Mouse (Mus musculus) forelimb bud, embryonic 11.5 days (tissue): ENCODE data around the gene Tab1.
A peak's percentile ranks its signal among the peaks of the same experiment; 100 is the strongest.

Source experiments
- DNase-seq: peaks from one replicate; pipeline ENCODE4 v3.0.0-alpha.2; 2012; ENCODE audit warnings: low read depth, low spot score

Tab1 gene

DNA sequence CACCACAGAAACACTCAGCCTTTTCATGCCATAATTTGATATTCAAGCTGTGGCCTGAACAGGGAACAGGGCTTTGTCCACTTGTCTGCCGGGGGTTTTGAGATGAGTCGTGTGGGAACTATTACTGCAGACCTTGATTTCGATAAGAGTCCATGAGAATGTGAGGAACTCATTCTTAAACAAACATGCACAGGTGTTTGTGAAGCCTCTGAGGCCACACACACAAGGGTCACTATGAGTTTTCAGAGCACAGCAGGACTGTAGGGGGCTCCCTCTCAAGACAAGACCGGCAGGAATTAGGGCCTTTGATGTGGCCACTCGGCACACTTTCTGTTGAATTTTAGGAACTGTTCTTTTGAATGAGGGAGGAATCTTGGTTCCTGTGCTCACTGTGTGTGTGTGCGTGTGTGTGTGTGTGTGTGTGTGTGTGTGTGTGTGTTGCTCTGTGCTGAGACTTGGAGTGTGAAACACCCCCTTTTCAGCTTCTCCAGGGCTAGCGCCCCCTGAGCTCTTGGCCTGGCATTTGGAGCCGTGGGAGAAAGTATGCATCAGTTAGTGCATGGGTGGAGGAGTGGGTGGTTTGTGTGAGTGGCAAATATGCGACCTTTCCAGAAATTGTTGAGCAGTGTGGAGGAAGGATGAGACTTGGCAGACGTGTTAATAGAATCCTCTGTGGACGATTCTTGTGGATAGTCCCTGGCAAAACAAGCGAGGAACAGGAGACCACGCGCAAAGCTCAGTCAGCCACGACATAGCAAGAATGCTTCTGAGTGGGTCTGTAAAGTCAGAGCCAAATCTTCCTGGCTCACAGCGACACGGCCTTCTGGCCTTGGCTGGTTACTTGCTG lies 5.2 kb downstream of the Tab1 start:
- no peak for DNase-seq

DNA sequence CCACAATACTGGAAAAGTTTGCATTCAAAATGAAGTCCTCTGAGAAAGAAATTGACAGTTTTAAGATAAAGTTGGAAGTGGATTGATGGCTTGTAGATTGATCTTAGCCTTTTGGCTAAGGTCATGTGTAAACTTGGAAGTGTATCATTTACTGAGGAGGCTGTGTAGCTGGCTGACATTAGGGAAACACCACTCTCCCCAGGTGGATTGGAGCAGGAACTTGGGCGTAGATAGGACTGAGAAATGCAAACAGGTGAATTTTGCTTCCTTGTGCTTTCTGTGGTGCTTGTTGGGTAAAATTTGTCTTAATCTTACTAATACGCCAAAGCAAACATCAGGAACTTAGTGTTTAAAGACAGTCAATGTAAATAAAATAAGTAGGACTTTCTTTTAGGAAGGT lies 7.4 kb downstream of the Tab1 start:
- DNase-seq: no peak

DNA sequence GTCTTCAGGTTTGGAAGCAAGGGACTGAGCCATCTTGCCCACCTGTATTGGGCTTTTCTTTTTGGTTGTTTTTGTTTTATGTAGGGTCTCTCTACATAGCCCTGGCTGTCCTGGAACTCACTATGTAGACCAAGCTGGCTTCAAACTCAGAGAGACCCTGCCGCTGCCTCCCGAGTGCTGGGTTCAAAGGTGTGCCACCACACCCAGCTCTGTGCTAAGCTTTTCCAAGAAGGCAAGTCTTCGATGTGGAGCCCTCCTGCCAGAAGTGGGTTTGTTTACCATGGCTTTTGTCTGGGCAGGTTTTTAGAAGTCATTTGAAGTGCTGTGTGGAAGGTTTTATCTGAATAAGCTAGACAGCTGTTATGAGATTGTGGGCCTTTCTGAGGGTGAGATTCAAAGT lies 8.0 kb downstream of the Tab1 start:
- no peak for DNase-seq

DNA sequence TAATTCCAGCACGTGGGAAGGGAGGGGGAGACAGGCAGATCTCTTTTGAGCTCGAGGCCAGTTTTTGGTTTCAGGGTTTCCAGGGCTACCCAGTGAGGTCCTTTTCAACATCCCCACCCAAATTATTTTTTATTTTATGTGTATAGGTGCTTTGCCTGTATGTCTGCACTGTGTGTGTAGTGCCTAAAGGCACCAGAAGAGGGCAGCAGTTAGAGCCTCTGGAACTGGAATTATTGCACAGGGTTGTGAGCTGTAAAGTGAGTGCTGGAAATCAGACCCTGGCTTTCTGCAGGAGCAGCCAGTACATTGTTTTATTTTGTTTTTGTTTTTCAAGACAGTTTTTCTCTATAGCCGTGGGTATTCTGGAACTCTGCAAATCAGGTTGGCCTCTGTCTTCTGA lies 9.2 kb downstream of the Tab1 start:
- DNase-seq: no peak

DNA sequence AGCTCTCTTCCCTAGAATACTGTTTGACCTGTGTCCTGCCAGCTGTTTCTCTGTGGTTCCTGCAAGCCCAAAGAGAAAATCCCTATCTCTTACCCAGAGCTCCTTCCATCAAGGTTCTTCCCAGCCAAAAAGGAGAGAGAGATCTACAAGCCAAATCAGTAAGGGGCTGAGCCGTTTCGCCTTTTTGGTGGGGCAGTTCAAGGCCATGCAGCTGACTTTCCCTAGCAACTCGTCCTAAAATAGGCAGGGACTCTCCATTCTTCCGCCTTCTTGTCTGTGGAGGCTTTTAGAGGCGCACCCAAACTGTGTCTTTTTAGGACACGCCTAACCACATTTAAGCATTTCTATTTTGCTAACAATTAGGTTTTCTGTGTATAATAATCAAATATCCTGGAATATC lies 10.8 kb downstream of the Tab1 start:
- DNase-seq: no peak

DNA sequence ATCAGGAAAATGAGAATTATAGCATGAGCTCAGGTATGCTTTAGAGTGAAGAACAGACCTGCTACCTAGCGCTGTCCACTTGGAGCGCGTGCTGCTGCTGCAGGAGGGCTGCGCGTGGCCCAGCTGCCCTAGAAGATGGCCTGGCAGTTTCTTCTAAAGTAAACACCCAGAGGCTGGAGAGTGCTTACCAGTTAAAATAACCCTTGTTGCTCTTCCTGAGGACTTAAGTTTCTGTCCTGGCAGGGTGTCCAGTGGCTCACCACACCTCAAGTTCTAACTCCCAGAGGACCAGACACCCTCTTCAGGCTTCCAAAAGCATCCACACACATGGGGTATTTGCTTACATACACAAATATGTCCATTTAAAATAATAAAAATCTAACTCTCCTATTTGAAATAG lies 12.5 kb downstream of the Tab1 start:
- DNase-seq: no peak

DNA sequence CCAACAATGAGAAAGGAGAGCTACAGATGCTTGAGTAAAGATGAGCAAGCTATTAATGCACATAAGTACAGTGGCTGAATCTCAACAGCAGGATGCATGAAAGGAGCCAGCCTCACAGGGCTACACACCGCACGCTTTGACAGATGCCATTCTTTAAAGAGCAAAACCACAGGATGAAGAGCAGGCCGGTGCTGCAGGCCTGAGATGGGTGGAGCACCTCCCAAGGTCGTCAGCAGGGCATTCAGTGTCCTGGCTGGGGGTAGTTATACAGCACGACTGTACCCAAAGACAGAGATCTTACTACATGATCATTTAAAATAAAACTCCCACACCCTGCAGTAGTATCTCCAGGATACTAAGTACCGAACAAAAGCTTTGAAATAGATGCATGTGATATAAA lies 13.2 kb downstream of the Tab1 start:
- no peak for DNase-seq

DNA sequence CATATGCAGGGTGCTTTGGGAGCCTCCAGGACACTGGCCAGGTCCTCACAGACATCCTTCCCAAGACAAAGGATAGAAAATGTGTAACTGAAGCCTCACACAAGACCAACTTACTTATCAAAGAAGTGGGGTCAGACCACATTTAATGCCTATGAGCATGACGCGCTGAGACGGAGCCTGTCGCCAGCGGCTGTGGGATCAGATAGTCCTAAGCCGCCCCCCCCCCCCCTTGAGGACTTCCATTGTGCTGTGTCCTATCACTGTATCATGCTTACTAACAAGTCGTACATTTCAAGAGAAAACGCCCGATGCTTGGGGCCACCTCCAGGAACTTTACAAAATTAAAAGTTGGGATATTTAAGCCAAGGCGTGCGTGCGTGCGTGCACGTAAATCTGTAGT lies 14.2 kb downstream of the Tab1 start:
- no peak for DNase-seq

DNA sequence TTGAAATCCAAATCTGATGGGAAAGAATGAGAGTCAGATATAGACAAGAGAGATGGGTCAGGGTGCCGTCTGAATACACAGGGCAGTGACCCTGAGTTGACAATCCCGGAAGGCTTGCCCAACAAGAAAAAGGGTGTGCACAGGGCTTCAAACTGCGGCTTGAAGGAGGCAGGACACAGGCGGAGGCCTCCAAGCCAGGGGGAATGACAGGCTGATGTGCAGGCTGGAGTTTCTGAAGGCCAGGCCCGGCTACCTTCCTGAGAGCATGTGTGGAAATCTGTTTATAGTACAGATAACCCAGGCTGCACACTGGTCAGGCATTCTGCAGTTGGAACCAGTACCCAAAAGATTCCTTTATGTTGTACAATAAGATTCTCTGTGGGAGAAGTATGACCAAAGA lies 14.6 kb downstream of the Tab1 start:
- no peak for DNase-seq

DNA sequence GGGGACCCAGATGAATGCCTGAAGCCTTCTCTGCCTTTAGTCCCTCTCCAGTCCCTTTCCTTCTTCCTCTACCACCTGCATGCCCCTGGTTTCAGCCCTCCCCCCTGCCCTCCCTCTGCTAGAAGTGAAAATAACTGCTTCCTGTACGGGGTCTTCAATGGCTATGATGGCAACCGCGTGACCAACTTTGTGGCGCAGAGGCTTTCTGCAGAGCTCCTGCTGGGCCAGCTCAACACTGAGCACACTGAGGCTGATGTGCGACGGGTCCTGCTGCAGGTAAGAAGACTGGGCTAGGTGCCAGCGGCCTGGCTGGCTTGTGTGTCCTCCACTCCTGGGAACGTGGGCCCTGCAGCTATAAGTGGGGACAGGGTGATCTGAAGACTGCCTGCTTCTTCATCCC lies 15.6 kb downstream of the Tab1 start:
- no peak for DNase-seq

DNA sequence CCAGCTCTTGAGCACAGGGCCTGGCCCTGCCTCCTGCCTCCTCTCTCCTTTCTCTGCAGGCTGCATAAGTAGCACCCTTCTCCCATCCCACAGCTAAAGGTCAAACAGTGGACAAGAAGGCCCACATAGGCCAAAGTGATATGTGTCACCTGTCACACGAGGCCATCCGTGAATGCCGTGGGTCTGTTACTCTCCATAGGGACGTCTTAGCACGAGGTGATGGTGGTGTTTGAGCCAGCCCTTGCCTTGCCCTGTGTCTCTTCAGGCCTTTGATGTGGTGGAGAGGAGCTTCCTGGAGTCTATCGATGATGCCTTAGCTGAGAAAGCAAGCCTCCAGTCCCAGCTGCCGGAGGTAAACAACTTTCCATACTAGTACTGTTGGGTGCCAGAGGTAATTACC lies 16.6 kb downstream of the Tab1 start:
- DNase-seq: no peak

DNA sequence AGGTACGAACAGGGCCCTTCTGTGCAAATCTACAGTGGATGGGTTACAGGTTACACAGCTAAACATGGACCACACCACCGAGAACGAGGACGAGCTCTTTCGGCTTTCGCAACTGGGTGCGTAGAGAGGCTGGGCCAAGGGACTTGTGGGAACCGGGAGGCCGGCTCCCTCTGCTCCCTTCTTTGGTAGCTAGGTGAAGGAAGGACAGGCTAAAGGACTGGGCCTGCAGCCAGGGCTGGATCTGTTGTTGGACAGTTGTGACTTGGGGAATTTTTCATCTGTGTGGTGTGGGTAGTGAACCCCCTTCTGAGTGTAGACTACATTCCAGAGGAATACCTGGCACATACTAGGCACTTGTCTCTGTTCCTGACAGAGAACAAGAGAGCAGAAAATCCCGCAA lies 19.7 kb downstream of the Tab1 start:
- DNase-seq: no peak

DNA sequence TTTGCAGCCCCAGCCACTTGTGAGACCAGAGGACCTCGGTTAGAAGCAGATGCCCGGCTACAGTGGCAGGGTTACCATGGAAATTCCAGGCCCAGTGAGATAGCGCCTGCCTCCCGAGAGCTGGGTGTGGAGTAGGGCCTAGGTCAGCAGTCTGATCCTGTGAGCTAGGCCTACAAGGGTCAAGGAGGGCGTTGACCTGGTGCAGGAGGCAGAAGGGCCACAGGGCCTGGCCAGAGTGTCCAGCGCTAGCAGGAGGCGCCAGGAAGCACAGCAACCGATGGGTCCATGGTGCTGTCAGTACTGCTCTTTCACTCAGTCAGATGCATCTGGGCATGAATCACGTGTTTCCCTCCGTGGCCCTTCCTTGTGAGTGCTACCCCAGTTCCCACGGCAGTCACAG lies 20.8 kb downstream of the Tab1 start:
- no peak for DNase-seq

DNA sequence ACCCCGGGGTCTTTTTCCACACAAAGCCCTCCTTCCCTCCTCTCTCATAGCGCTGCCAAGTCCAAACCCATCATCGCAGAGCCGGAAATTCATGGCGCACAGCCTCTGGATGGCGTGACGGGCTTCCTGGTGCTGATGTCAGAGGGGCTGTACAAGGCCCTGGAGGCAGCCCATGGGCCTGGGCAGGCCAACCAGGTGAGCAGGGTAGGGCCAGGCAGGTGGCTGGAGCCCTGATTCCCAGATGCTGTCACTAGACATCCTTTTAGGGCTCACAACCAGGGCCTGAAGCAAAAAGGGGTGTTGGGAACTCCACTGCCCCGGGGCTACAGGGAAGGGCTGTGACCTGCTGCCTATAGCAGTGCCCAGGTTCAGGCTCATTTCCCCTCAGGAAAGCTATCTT lies 22.8 kb downstream of the Tab1 start:
- DNase-seq: no peak

DNA sequence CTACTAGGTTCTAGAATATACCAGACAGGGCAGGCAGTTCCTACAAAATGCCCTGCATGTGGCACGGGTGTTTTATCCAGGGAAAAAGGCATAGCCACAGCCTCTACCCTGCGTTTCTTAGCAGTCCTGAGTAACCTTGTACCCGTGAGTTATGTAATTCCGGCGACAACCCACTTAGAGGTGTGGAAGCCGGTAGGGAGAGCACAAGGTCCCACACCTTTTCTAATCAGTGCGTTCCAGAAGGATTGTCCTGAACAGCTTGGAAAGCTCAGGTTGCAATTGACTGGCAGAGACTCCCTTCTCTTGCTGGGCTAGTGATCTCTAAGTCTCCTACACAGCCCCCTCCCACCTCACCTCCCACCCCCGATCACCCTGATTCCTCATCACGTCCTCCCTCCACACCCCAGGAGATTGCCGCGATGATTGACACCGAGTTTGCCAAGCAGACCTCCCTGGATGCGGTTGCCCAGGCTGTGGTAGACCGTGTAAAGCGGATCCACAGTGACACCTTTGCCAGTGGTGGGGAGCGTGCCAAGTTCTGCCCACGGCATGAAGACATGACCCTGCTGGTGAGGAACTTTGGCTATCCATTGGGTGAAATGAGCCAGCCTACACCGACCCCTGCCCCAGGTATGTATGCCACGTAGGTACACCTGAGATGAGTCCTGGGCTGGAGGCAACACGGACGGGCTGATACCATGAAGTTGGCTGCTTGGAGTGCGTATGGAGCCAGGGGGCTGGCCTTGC lies 24.4 kb downstream of the Tab1 start:
- DNase-seq: no peak

DNA sequence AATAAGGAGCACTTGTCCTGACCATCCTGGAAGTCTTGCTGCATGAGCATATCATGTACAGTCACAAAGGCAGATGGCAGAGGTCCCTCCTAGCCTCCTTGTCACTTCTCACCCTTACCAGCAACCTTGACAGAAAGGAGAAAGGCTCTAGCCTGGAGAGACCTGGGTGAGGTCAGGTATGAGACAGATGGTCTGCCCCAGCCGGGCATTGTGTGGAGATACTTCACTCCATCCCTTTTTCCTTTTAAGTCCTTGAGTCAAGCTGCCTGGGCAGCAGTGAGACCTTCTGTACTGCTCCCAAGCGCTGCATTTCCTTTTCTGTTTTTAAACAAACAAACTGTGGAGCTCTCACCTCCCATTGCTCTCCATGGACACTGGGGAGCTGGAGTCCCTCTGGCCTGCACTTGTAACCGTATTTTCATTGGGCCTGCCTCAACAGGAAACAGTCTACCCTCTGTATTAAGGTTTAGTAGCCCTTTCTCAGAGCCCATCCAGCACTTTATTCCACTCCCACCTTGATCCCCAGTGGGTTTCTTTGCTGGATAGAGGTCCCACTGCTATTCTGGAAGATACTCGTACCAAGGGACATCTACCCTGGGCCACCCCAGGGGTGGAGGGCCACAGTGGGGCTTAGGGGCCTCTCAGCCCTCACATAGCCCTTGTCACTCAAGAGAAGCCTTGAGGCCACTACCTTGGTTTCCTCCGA lies 25.2 kb downstream of the Tab1 start:
- no peak for DNase-seq

DNA sequence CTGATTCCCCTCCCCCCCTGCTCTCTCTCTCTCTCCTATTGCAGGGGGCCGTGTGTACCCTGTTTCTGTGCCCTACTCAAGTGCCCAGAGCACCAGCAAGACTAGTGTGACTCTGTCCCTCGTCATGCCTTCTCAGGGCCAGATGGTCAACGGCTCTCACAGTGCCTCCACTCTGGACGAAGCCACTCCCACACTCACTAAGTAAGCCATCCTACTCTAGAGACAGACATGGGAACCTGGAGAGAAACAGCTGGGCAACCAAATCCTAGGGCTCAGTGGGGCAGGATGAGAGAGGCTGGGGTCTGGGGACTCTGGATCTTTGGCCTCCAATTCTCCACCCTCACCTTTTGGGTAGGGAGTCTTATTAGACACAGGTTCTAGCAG lies 25.8 kb downstream of the Tab1 start:
- no peak for DNase-seq

DNA sequence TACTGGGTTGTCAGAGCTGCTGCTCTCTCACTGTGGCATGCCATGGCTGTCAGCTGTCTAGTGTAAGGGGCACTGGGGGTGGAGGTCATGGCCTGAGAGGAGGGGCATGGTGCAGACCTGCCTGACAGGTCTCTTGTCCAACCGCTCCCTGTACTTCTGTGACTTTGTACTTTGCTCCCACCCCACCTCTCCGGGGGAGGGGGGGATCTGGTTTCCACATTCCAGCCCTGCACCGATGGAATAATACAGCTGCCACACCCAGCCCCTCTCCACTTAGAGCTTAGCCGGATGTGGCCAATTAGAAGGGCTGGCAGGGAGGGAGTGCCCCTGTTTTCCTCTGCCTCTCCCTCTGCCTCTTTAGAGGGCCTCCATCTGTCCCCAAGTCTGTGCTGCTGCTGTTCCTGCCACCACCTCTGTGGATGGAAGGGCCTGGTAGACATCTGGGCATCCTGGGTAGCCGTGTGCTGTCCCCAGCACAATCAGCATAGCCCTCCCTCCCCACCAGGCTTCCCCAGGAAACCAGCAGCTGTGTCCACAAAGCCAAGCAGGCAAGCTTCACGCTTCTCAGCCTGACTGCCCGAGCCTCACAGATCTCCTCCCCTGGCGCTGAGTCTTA lies 26.5 kb downstream of the Tab1 start:
- DNase-seq: peak; percentile 56

DNA sequence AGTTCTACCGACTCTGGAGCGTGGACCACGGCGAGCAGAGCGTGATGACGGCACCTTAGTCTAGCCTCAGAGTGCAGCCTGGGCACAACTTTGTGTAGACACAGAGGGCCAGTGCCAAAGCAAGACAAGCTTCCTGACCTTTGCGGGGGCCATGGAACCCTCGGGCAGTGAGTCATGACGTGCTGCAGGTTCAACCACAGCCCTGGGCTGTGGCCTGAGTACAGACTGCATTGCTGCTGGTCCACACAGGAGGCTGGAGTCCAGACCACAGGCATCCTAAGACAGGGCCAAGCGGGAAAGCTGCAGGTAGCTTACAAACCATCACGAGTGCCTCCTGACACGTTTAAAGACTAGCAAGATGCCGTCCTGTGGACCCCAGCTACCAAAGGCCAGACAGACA lies 27.3 kb downstream of the Tab1 start:
- no peak for DNase-seq

DNA sequence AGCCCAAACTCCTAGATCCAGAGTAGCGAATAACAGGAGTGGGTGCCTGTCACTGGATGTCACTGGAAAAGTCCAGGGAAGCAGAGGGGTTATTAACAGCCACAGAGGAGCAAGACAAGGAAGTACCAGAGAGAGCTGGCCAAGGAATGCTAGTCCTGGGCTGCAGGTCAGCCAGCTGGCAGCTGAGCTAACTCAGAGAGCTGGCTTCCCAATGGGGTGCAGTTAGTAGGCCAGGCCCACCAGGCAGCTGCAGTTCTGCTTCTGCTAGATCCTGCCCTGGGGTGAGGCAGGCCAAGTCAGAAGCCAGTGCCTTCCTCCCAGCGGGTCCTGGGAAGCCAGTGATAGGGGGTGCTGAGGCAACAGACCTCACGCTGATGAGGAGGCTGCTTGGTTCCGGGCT lies 27.8 kb downstream of the Tab1 start:
- no peak for DNase-seq

DNA sequence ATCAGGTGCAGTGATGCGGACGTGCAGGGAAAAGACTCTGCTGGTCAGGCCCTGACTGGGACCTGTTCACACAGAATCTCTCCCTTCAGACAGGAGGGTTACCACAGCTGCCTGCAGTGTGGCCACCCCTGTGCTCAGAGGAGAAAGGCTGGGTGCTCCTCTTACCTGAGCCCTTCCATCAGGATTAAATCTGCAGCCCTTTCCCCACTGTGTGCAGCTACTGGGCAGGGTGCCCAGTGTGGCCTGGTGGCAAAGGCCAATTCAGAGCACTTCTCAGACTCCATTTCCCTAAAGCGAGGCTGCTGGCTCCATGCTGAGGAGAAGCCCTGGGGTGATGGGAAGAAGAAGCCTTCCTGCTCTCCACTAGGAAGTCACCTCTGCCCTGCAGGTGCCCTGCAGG lies 28.3 kb downstream of the Tab1 start:
- no peak for DNase-seq

DNA sequence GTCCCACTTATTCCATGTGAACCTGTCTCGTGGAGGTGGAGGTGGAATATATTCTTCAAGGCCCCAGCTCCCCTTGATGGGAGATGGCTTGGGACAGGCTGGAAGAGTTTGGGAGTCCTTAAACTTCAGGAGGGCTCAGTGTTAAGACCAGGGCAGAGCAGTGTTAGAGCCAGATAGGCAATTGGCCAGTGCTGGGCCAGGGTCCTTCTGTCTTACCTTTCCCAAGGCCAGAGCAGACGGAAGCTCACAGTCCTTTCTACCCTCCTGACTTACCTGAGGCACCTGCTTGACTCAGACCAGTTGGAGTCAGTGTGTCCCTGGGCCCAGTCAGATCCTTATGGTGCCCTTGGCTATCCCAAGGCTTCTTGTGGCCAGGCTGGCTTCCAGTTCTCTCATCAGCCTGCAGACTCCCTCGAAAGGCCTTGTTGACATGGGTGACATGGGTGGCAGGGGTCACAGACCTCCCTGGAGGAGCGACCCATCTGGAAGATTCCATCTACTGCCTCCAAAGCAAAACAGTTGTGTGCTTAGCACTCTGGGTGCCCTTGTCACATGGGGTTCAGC lies 29.6 kb downstream of the Tab1 start:
- no peak for DNase-seq
